Mouse (Mus musculus) 3T3-L1 (cell line): Measurements from ENCODE around the gene Wipf3.

Experiments used
- DNase-seq: peaks from one replicate; pipeline ENCODE4 v3.0.0-alpha.2; 2015; ENCODE audit warnings: low read depth, low spot score

Wipf3 gene

DNA sequence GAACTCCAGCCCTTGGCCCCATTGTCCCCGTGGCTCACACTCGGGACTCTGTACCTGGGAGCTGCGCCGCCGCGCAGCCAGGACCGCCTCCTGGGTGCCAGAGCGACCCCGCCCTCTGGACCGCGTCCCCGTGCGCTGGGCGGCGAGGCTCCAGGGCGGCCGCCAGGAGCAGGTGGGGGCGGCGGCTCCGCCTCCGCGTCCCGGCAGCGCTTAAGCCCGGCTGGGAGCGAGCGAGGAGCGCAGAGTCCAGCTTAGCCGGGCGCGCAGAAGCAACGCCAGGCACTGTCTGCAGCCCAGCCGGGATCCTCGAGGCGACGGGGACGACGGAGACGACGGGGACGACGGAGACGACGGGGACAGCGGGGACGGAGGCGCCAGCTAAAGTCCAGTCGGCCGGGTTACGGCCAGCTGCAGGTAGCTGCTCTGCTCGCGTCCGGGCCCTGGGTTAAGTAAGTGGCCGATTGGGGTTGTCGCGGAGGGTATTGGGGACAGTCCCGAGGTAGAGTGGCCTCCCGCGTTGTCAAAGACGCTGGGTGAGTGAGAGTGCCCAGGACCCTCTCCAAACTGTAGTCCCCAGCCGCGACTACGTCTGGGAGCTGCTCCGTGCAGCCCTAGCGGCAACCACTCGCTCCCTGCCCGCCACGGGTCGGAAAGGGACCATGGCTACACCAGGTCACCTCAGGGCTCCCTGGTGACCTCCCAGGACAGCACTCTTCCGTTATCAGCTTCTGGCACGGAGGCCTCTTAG lies at the start of gene Wipf3:
Gene Wipf3 (plus strand): TSS at position 157 of the 748 bp plus-strand sequence.
- DNase-seq = no peak

DNA sequence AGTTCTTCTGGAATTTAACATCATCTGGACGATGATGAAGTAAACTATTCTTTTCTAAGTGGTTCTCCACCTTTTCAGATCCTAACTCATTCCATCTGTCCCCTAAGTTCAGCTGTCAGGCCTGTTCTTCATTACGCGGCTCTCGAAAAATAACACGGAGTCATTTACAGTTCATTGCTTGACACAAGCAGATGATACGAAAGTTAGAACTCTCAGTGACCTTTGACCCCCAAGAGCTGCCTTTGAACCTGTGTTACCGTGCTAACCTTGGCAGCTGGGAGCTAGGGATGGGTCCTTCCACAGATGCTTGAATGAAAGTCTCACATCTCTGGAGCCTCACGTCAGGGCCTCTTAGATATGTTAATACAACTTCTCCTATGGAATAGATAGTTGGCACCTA lies 46.8 kb upstream of the Wipf3 start:
- DNase-seq = no peak

DNA sequence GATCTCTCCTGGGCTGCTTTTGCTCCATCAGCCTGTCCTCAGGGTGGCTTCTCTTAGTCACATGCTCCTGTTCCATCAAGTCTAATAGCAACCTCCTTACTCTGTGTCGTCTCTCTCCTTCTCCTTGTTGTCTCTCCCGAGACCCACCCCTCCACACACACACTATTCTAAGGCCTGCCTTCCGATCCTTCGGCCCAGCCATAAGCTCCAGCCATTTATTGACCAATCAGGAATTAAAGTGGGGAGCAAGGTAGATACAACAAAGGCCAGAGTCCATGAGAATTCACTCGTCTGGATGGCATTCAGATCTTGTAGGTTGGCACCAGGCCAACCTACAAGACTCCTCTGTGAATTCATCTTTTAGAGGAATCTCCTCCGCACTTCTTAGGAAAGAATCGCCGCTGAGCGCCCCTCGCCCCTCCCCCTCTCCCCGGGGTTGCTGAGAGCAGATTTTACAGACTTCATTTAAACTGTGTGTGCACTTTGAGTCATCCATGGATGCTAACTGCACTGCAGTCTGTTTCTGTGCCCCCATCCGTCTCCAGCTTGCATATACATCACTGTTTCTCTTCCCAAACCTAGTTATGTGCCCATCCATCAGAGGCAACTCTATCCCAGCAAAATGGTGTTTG lies 45.4 kb upstream of the Wipf3 start:
- no peak for DNase-seq

DNA sequence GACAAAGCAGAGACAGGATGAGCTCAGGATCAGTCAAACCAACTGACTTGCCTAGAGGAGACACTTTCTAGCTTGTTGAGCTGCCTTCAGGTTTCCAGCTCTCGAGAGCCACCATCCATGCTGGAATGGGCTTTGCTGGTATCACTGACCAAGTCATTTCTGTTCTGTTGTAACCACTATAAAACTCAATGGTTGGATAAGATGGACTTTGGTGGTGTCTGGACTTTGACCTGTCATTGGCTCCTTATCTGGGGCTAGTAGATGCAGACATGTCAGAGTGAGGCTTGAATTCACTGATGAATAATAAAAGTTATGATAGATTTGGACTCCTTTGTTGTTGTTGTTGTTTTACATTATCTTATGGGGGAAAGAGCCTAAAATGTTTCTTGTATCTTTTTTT lies 44.6 kb upstream of the Wipf3 start:
- DNase-seq = no peak

DNA sequence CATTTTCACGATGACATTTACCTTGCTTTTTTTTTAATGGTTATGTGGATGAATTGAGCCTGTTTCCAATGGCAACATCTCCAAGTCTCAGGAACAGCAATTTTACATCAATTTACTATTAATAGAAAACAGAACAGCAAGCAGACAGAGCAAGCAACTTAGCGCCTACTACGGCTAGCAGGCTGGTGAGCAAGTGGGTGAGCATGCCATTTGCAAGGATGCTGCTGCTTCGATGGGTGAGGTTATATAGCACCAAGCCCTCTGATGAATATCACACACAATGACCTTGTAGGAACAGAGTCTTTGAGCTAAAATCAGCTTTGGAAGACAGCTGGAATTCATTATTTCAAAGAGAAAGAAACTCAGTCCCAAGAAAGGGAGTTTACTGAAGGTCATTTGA lies 43.0 kb upstream of the Wipf3 start:
- DNase-seq = peak; percentile 39

DNA sequence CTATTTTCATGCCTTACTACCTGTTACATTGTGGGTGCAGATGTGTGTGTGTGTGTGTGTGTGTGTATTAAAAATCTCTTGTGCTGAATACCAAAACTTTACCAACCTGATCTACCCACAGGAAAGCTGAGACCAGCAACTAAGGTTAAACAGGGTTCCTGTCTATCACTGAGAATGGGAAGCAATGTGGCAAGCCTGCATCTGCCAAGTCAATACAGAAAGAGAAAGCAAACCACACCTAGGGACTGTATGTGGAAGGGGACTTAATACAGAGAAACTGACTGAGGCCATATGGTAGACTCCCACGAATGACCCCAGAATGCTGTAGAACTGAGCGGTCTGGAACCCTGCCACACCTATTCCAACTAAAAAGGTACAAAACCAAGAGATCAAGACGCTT lies 42.4 kb upstream of the Wipf3 start:
- DNase-seq = no peak

DNA sequence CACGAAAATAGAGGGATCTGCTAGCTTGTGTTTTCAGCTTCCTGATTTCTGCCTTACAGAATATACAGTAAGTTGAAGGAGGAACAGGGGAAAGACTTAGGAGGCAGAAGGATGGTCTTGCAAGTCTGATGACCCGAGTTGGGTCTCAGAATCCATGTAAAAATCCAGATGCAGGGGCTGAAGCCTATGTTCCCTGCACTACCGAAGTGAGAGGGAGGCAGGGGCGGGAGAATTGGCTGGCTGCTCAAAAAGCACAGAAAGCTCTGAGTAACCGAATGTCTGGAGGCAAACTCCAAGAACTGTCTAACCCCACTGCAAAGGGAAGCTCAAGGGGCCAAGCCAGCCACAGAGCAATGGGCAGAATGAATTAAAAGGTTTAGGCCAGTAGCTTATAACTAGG lies 41.7 kb upstream of the Wipf3 start:
- DNase-seq = no peak

DNA sequence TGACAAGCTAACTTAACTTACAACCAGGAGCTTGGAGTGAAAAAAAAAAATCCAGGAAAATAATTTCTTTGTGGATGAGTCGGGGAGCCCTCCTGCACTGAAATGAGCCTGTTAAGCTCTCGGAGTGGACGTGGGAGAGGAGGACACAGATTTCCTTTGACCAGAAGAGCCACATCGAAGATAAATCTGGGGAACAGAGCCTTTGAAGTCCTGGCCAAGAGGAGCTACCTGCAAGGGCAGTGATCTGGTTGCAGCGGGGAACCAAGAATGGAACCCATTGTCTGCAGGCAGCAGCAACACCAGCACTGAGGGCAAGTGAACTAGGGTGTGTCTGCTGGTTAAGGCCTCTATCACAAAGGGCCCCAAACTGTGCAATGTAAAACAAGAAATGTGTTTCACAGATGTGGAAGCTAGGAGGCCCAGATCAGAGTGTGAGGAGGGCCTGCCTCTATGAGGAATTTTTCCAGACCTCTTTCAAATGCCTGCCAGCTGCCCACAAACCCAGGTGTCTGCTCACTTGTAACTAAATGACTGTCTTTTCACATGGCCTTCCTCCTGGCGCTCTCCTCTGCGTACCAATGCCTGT lies 40.6 kb upstream of the Wipf3 start:
- no peak for DNase-seq

DNA sequence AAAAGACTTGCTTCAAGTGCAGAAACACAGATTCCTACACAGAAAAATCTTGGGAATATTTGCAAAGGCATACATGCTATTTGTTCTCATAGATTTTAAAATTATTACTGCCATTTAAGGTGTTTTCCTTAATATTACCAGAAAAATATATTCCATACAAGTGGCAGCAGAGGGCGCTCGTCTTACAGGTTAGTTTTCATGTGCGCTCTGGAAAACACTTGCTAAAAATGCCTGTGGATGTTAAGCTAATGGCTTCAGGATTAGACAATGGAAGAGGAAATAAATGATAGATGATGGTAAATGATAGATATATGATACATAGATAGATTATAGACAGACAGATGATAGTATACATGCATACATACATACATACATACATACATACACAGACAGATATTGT lies 37.6 kb upstream of the Wipf3 start:
- peak; percentile 81 for DNase-seq

DNA sequence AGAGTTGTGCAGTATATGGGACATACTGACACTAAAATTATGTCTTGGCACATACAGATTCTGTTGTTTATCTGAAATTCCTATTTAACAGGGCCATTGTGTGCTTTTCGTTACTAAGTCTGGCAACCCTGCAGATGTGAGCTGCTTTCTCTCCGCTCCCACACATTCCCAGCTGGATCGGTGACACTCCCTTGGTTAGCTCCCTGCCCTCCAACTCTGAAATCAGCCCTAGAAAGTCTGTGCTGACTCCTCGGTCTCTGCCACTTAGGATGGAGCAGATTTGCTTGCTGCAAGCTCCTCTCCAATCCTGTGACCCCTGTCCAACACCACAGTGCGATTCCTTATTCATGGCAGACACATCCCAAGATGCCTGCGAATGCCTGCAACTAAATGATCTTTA lies 35.5 kb upstream of the Wipf3 start:
- no peak for DNase-seq

DNA sequence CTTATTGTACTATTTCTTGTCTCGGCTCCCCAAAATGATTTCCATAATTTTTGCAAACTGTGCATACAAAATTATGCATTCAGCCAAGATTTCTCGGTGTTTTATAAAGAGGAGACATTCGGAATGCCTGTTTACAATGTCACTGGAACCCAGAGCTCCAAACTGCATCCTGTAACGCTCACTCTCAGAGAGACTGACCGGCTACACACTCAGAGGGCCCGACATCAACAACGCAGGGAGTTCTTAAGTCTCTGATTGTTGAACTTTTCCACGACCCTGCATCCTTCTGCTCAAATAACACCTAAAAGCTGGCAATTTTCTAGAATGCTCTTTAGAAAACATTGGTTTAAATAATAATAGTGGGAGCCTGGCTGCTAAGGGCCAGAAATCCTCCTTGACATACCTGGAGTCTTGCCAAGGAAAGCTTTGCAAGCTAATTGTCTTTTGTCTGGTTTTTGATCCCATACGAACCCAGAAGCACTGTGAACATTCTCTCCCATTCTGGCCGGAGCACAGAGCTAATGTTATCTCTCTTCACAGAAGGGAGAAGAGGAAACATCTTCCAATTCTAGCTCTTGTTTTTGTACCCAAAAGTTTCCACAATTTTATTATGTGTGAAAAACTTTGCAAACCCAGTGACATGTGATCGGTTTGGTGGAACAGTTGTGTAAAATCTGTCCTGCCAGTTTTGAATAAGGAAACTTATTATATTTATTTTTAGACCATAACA lies 30.0 kb upstream of the Wipf3 start:
- DNase-seq = no peak

DNA sequence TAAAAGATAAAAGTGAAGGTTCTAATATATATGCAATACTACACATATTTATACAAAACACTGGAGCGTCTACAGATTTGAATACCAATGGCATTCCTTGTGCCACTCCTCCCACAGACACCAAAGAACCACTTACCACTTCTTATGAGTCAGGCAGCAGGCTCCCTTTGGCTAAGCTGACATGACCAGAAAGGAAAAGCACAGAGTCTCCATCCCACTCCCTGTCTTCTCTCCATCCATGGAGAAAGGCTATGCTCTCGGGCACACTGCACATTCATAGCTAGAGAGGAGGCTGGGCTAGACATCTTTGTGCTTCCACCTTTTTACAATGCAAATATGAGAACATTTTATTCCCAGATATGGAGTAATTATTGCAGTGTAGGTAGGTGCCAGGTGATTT lies 27.9 kb upstream of the Wipf3 start:
- DNase-seq = no peak

DNA sequence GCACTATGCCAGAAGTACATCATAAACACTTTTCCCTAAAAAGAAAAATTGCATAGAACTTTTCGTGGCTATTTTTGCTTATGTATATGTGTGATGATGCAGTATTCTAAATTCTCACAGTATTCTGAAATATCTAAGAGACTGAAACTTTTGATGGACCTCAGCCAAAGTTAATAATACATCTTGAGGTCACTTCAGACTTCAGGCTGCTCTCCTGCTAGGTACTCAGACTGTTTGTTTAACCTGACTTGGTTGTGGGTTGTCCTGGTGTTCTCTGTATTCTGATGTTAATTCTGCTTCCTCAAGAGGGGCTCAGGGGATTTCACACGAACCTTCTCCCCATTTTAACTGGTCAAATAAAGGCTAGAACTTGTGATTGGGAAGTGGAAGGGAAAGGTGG lies 24.5 kb upstream of the Wipf3 start:
- no peak for DNase-seq

DNA sequence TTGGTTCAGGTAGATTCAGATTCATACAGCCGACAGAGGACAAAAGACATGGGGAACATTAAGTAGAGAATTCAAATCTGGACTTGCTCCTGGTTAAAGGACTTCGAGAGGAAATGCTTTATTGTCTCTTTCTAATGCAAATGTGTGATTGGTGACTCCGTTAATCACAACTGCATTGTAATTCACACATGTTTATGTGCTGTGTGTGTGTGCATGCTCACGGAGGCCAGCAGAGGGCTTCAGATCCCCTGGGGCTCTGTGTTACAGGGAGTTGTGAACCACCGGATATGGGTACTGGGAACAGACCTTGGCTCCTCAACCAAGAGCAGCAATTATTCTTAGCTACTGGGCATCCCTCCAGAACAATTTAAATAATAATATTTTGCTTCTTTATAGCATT lies 23.3 kb upstream of the Wipf3 start:
- no peak for DNase-seq

DNA sequence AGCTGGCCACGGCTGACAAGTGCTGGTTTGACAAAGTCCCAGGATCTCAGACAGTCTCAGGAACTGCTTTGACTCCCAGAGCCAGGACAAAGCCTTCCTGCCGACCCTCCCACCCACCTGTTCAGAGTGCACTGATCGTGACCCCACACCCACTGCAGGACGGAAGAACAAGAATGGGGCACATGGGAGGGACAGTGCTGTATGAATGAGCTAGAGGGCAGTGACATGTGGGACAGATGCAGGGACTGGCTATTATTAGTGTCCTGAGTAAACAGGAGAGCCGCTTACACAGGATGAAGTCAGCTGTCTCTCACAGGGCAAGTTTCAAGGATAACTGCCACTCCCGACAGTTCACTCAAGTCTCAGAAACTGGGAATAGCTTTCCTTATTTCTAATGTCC lies 20.1 kb upstream of the Wipf3 start:
- no peak for DNase-seq

DNA sequence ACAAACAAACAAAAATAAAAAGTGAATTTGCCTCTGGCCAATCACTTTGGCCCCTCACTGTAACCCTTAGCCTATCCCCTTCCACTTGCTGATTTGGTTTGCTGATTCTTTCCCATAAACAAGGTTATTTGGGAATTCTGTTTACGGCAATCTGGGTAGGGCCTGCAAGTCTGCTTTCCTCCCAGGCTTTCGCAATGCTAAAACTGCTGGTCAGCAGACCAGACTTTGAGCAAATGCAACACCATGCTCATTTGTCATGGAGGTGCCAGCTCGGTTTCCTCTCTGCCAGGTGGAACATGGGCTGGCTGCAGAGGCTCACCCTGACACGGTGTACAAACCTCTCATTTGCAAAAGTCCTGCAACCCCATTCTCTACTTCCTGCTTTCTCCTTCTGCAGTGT lies 19.0 kb upstream of the Wipf3 start:
- DNase-seq = no peak

DNA sequence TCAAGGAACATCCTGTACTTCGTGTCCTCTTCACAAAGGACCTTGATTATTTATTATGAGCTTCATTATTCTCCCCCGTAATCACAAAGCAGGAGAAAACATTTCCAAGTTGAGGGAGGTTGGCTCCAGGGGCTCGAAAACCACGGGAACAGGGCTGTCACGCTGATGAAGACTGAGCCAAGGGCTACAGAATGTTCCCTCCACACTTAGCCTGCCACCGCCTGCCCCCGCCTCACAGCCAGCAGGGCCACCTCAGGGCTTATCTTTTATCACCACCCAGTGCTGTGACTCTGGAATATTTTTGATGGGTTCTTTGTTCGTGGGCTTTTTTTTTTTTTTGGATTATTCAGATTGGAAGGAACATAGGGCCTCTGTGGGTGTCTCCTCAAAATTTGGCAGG lies 17.8 kb upstream of the Wipf3 start:
- DNase-seq = no peak

DNA sequence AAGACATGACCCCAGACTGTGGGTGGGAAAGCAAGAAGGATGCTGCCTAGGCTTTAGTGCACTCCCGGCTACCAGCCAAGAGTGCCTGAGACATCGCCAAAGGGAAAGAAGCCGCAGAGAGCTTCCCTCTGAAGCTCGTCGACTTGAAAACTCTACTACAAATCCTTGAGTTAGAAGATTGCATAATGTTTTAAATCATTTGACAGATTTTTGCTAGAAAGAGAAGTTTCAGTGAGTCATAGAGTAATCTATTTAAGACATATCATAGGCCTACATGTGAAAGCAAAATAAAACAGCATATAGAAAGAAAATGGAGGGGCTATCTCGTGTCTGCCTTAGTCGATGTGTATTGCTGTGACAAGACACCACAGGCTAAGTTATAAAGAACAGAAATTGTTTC lies 16.5 kb upstream of the Wipf3 start:
- no peak for DNase-seq

DNA sequence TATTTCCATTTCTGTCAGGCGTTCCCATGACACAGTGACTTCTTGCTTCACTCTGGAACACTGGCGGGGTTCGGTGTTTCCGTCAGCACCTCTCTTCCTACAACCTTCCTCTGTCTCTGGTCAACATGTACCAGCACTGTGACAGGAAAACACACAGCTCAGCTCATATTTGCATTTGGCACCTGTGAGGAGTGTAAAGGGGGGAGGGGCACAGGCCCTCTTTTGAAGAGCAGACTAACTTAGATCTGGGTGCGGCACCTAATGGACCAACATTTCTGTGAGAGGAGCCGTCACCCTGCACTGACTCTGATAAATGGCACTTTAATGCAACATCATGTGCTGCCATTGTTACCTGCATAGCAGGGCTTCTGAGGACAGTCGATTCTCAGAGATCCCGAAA lies 4.2 kb upstream of the Wipf3 start:
- no peak for DNase-seq

DNA sequence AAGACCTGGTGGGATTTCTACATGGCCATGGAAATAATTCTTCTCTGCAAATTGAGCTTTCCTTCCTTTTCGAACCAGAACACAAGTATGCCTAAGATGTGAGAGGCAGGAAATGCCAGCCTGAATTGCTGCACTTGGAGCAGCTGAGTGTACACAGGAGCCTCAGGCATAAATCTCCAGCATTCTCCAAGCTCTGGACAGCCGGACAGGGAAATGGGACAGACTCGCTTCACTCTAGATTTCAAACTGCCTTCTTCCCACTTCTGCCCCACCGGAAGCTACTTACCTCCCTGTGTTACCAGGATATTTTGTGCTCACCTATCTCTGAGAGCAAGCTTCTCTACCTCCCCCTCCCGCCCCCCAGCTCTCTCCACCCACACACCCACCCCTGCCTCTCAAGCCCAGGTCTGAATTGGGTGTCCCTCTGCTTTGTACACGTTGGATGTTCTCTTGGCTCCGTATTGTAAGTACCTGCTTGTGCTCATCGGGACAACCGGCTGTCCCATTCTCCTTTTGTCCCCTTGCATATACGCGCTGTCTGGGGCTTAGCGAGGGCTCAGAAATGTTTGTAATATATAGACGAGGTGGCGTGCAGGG lies 455 bp upstream of the Wipf3 start:
- DNase-seq = no peak

DNA sequence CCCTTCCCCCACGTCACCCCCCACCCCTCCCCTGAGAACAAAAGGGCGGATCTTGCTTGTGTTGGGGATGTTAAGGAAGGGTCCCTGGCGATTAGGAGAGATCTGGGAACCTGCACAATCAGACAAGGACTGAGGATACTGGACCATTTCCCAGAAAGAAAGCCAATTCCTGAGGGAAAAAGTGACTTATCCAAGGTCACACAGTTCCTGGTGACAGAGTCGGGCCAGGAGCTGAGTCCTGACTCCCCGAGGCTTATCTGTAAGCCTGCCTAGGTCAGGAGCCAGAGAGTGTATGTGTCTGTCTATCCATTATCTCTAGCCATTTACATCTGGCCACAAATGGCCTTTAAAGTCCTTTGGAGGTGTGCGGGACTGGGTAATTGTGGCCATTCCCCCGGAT lies 818 bp downstream of the Wipf3 start:
- no peak for DNase-seq

DNA sequence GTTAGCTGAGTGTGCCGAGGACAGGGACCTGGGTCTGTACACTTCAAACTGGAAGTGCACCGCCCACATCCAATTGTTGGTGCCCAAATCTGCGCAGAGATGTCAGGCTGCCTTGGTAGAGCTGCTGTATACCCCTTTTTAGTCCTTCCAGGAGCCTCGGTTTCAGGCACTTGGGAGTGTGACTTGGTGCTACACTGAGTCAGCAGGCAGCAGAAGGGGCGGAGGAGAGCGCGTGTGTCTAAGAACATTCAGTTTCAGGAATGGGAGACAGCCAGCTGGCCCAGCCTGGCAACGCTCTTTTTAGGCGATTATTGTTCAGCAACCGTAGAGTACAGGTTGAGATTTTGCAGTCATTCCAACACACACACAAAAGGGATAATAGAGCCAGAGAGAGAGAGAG lies 2.4 kb downstream of the Wipf3 start:
- no peak for DNase-seq
